Mouse (Mus musculus): ENCODE results near the gene Gm5478. TPM values are rescaled to one million over a fixed set of nuclear protein-coding genes. Genes with fewer than 3 reads are reported as not detected.
A peak's percentile ranks its signal among the peaks of the same experiment; 100 is the strongest.

Gm5478 gene
- total and polyA plus RNA-seq, 3 experiments, result not detected

- H3K9ac ChIP-seq (ENCODE audit: control insufficient read depth, low read depth, low read length, poor library complexity, severe bottlenecking), result no peak within 1 kb of the TSS
These were observed 19.3 kb downstream of the Gm5478 start, which contains the start of gene Gm5414 for GRCm38 (mm10) chr15:101627884-101628283. TSS of gene Gm5414 (minus strand) at chr15:101628188.

DNA sequence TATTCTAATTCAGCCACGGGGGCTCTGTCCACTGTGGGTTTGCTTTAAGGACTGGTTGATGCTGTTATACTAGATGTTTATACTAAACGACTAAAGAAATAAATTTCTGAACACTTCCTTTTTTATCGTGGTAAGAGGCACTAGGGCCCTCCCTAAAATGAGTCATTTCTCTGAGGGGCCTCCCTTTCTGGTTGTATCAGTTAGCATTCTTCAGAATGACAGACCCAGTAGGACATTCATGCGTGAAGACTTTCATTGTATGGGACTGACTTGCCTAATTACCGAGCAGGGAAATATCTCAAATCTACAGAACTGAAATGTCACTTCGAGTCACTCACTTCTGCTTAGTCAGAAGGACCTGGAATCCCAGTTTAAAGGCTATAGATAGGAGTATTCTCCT, 48.1 kb downstream of the Gm5478 start:
- DNase-seq (ENCODE audit: low read depth, low spot score), result peak; percentile 13
- H3K36me3 ChIP-seq (ENCODE audit: control insufficient read depth in 1 of 2, insufficient read depth in 2 of 2, low read length in 2 of 2), result no peaks in the 10 kb centered on the region
- H3K27ac ChIP-seq (ENCODE audit: control insufficient read depth, low read depth, low read length), result no peak overlapping the region
- peaks cover 0 to 2% of the 10 kb centered on the region in 2 experiments; a peak in 2 of 4 replicates for H3K27me3 ChIP-seq (ENCODE audit: control insufficient read depth in 1 of 2, insufficient read depth in 2 of 2, low read length in 2 of 2)
- no peak overlapping the region for H3K9ac ChIP-seq (ENCODE audit: control insufficient read depth, low read depth, low read length, poor library complexity, severe bottlenecking)
- TF ChIP-seq ZC3H11A (IDR thresholded peaks at IDR 0.05; ENCODE audit: low read depth, low read length) (no peak), MYB (IDR thresholded peaks at IDR 0.05; ENCODE audit: low read depth, low read length) (no peak), POLR2AphosphoS5 (IDR thresholded peaks at IDR 0.05; ENCODE audit: borderline replicate concordance, low read depth, low read length) (no peak), ETS1 (IDR thresholded peaks at IDR 0.05; ENCODE audit: low read depth, low read length) (no peak), GABPA (IDR thresholded peaks at IDR 0.05; ENCODE audit: low read depth, low read length) (no peak), POLR2A (IDR thresholded peaks at IDR 0.05; ENCODE audit: control insufficient read depth in 1 of 2, insufficient read depth in 1 of 2, low read depth in 1 of 2, low read length in 2 of 2, poor library complexity in 1 of 2) (no peak), EP300 (IDR thresholded peaks at IDR 0.05; ENCODE audit: low read depth in 1 of 2, low read length in 2 of 2) (no peak), MAZ (IDR thresholded peaks at IDR 0.05; ENCODE audit: low read depth, low read length) (no peak)
- no peaks in the 10 kb centered on the region for H3K79me2 ChIP-seq (ENCODE audit: control insufficient read depth, insufficient read depth, low read length, poor library complexity)
- no peak overlapping the region for H3K4me3 ChIP-seq (ENCODE audit: control insufficient read depth in 1 of 2, insufficient read depth in 1 of 2, low read depth in 2 of 2, low read length in 2 of 2)
- no peaks in the 10 kb centered on the region for H3K9me3 ChIP-seq (replicated peaks; ENCODE audit: insufficient read depth, low read length)
- H3K4me1 ChIP-seq (ENCODE audit: control insufficient read depth in 1 of 2, insufficient read depth in 2 of 2, low read length in 2 of 2), result no peaks in the 10 kb centered on the region

More at GRCm38 (mm10) chr15:101627884-101628283, 19.3 kb downstream of the Gm5478 start, which contains the start of gene Gm5414:
- Histone ChIP-seq H3K36me3 (ENCODE audit: control insufficient read depth in 1 of 2, insufficient read depth in 2 of 2, low read length in 2 of 2) (no peaks in the 10 kb centered on the region), H3K27me3 (ENCODE audit: control insufficient read depth in 1 of 2, insufficient read depth in 2 of 2, low read length in 2 of 2) (peaks cover 0 to 1% of the 10 kb centered on the region in 2 experiments; a peak in 1 of 4 replicates), H3K4me3 (ENCODE audit: control insufficient read depth in 1 of 2, insufficient read depth in 1 of 2, low read depth in 2 of 2, low read length in 2 of 2) (no peak within 1 kb of the TSS), H3K9me3 (replicated peaks; ENCODE audit: insufficient read depth, low read length) (no peaks in the 10 kb centered on the region), H3K4me1 (ENCODE audit: control insufficient read depth in 1 of 2, insufficient read depth in 2 of 2, low read length in 2 of 2) (no peaks in the 10 kb centered on the region), H3K79me2 (ENCODE audit: control insufficient read depth, insufficient read depth, low read length, poor library complexity) (no peaks in the 10 kb centered on the region), H3K27ac (ENCODE audit: control insufficient read depth, low read depth, low read length) (no peak within 1 kb of the TSS)
- no peak for TF ChIP-seq RAD21 (IDR thresholded peaks at IDR 0.05; ENCODE audit: low read depth, low read length)
- TF ChIP-seq POLR2AphosphoS5 (IDR thresholded peaks at IDR 0.05; ENCODE audit: borderline replicate concordance, low read depth, low read length), result no peak
- no peak for TF ChIP-seq SMC3 (IDR thresholded peaks at IDR 0.05; ENCODE audit: low read depth, low read length)
- TF ChIP-seq USF1 (IDR thresholded peaks at IDR 0.05; ENCODE audit: low read depth, low read length), result no peak
- TF ChIP-seq MAFK (IDR thresholded peaks at IDR 0.05; ENCODE audit: borderline replicate concordance, low read depth, low read length), result no peak
- TF ChIP-seq MEF2A (IDR thresholded peaks at IDR 0.05; ENCODE audit: extremely low read depth, insufficient replicate concordance, low read depth, low read length, poor library complexity, severe bottlenecking), result no peak
- no peak for DNase-seq (ENCODE audit: low read depth, low spot score)

Other genes with a start within 250 kb of the Gm5478 start
- gene Krt7, start 236.3 kb downstream of the Gm5478 start, total RNA-seq (2012; rRNA removed), result 0.04 TPM in 1 of 2 replicates, not detected in the other
- under 1 TPM in 1 of 2 experiments, not detected in 1; 0.03 TPM for gene Krt7, start 236.3 kb downstream of the Gm5478 start, polyA plus RNA-seq (2012; ENCODE audit: insufficient read depth in 1 of 2, insufficient read length in 2 of 2, low read depth in 1 of 2, low replicate concordance in 2 of 2, missing spikeins in 1 of 2)
- gene Krt87, start 208.6 kb downstream of the Gm5478 start, total RNA-seq (2012; rRNA removed), result not detected in 2 replicates
- gene Krt87, start 208.6 kb downstream of the Gm5478 start, polyA plus RNA-seq (2012; ENCODE audit: insufficient read depth in 1 of 2, insufficient read length in 2 of 2, low read depth in 1 of 2, low replicate concordance in 2 of 2, missing spikeins in 1 of 2), result not detected
- gene Krt88, start 199.6 kb downstream of the Gm5478 start, total RNA-seq (2012; rRNA removed), result not detected in 2 replicates
- gene Krt88, start 199.6 kb downstream of the Gm5478 start, polyA plus RNA-seq (2012; ENCODE audit: insufficient read depth in 1 of 2, insufficient read length in 2 of 2, low read depth in 1 of 2, low replicate concordance in 2 of 2, missing spikeins in 1 of 2), result not detected
- not detected in 2 replicates for gene Krt81, start 183.6 kb downstream of the Gm5478 start, total RNA-seq (2012; rRNA removed)
- not detected for gene Krt81, start 183.6 kb downstream of the Gm5478 start, polyA plus RNA-seq (2012; ENCODE audit: insufficient read depth in 1 of 2, insufficient read length in 2 of 2, low read depth in 1 of 2, low replicate concordance in 2 of 2, missing spikeins in 1 of 2)
- gene Krt86, start 173.9 kb downstream of the Gm5478 start, total RNA-seq (2012; rRNA removed), result not detected in 2 replicates
- gene Krt86, start 173.9 kb downstream of the Gm5478 start, polyA plus RNA-seq (2012; ENCODE audit: insufficient read depth in 1 of 2, insufficient read length in 2 of 2, low read depth in 1 of 2, low replicate concordance in 2 of 2, missing spikeins in 1 of 2), result not detected
- not detected in 2 replicates for gene Krt83, start 155.9 kb downstream of the Gm5478 start, total RNA-seq (2012; rRNA removed)
- gene Krt83, start 155.9 kb downstream of the Gm5478 start, polyA plus RNA-seq (2012; ENCODE audit: insufficient read depth in 1 of 2, insufficient read length in 2 of 2, low read depth in 1 of 2, low replicate concordance in 2 of 2, missing spikeins in 1 of 2), result not detected
- gene Gm49425, start 130.1 kb downstream of the Gm5478 start, total RNA-seq (2012; rRNA removed), result not detected in 2 replicates
- gene Gm49425, start 130.1 kb downstream of the Gm5478 start, polyA plus RNA-seq (2012; ENCODE audit: insufficient read depth in 1 of 2, insufficient read length in 2 of 2, low read depth in 1 of 2, low replicate concordance in 2 of 2, missing spikeins in 1 of 2), result not detected
- gene Krt84, start 114.6 kb downstream of the Gm5478 start, total RNA-seq (2012; rRNA removed), result not detected in 2 replicates
- gene Krt84, start 114.6 kb downstream of the Gm5478 start, polyA plus RNA-seq (2012; ENCODE audit: insufficient read depth in 1 of 2, insufficient read length in 2 of 2, low read depth in 1 of 2, low replicate concordance in 2 of 2, missing spikeins in 1 of 2), result not detected
- not detected in 2 replicates for gene Krt82, start 96.7 kb downstream of the Gm5478 start, total RNA-seq (2012; rRNA removed)
- gene Krt82, start 96.7 kb downstream of the Gm5478 start, polyA plus RNA-seq (2012; ENCODE audit: insufficient read depth in 1 of 2, insufficient read length in 2 of 2, low read depth in 1 of 2, low replicate concordance in 2 of 2, missing spikeins in 1 of 2), result not detected
- gene Krt90, start 84.4 kb downstream of the Gm5478 start, total RNA-seq (2012; rRNA removed), result not detected in 2 replicates
- not detected for gene Krt90, start 84.4 kb downstream of the Gm5478 start, polyA plus RNA-seq (2012; ENCODE audit: insufficient read depth in 1 of 2, insufficient read length in 2 of 2, low read depth in 1 of 2, low replicate concordance in 2 of 2, missing spikeins in 1 of 2)
- not detected in 2 replicates for gene Krt75, start 73.5 kb downstream of the Gm5478 start, total RNA-seq (2012; rRNA removed)
- not detected for gene Krt75, start 73.5 kb downstream of the Gm5478 start, polyA plus RNA-seq (2012; ENCODE audit: insufficient read depth in 1 of 2, insufficient read length in 2 of 2, low read depth in 1 of 2, low replicate concordance in 2 of 2, missing spikeins in 1 of 2)
- not detected in 2 replicates for gene Gm5414, start 19.2 kb downstream of the Gm5478 start, total RNA-seq (2012; rRNA removed)
- gene Gm5414, start 19.2 kb downstream of the Gm5478 start, polyA plus RNA-seq (2012; ENCODE audit: insufficient read depth in 1 of 2, insufficient read length in 2 of 2, low read depth in 1 of 2, low replicate concordance in 2 of 2, missing spikeins in 1 of 2), result not detected
- gene Krt6b, start 32.9 kb upstream of the Gm5478 start, total RNA-seq (2012; rRNA removed), result not detected in 2 replicates
- not detected for gene Krt6b, start 32.9 kb upstream of the Gm5478 start, polyA plus RNA-seq (2012; ENCODE audit: insufficient read depth in 1 of 2, insufficient read length in 2 of 2, low read depth in 1 of 2, low replicate concordance in 2 of 2, missing spikeins in 1 of 2)
- not detected in 2 replicates for gene Krt6a, start 46.9 kb upstream of the Gm5478 start, total RNA-seq (2012; rRNA removed)
- not detected for gene Krt6a, start 46.9 kb upstream of the Gm5478 start, polyA plus RNA-seq (2012; ENCODE audit: insufficient read depth in 1 of 2, insufficient read length in 2 of 2, low read depth in 1 of 2, low replicate concordance in 2 of 2, missing spikeins in 1 of 2)
- not detected in 2 replicates for gene Krt5, start 65.5 kb upstream of the Gm5478 start, total RNA-seq (2012; rRNA removed)
- gene Krt5, start 65.5 kb upstream of the Gm5478 start, polyA plus RNA-seq (2012; ENCODE audit: insufficient read depth in 1 of 2, insufficient read length in 2 of 2, low read depth in 1 of 2, low replicate concordance in 2 of 2, missing spikeins in 1 of 2), result not detected
- gene Krt71, start 95.7 kb upstream of the Gm5478 start, total RNA-seq (2012; rRNA removed), result not detected in 2 replicates
- not detected for gene Krt71, start 95.7 kb upstream of the Gm5478 start, polyA plus RNA-seq (2012; ENCODE audit: insufficient read depth in 1 of 2, insufficient read length in 2 of 2, low read depth in 1 of 2, low replicate concordance in 2 of 2, missing spikeins in 1 of 2)
- not detected in 2 replicates for gene Krt72, start 139.1 kb upstream of the Gm5478 start, total RNA-seq (2012; rRNA removed)
- not detected for gene Krt72, start 139.1 kb upstream of the Gm5478 start, polyA plus RNA-seq (2012; ENCODE audit: insufficient read depth in 1 of 2, insufficient read length in 2 of 2, low read depth in 1 of 2, low replicate concordance in 2 of 2, missing spikeins in 1 of 2)
- not detected in 2 replicates for gene Krt73, start 155.0 kb upstream of the Gm5478 start, total RNA-seq (2012; rRNA removed)
- gene Krt73, start 155.0 kb upstream of the Gm5478 start, polyA plus RNA-seq (2012; ENCODE audit: insufficient read depth in 1 of 2, insufficient read length in 2 of 2, low read depth in 1 of 2, low replicate concordance in 2 of 2, missing spikeins in 1 of 2), result not detected
- gene Krt2, start 170.8 kb upstream of the Gm5478 start, total RNA-seq (2012; rRNA removed), result not detected in 2 replicates
- gene Krt2, start 170.8 kb upstream of the Gm5478 start, polyA plus RNA-seq (2012; ENCODE audit: insufficient read depth in 1 of 2, insufficient read length in 2 of 2, low read depth in 1 of 2, low replicate concordance in 2 of 2, missing spikeins in 1 of 2), result not detected
- gene Krt1, start 203.4 kb upstream of the Gm5478 start, total RNA-seq (2012; rRNA removed), result not detected in 2 replicates
- not detected for gene Krt1, start 203.4 kb upstream of the Gm5478 start, polyA plus RNA-seq (2012; ENCODE audit: insufficient read depth in 1 of 2, insufficient read length in 2 of 2, low read depth in 1 of 2, low replicate concordance in 2 of 2, missing spikeins in 1 of 2)
- not detected in 2 replicates for gene Krt77, start 222.3 kb upstream of the Gm5478 start, total RNA-seq (2012; rRNA removed)
- gene Krt77, start 222.3 kb upstream of the Gm5478 start, polyA plus RNA-seq (2012; ENCODE audit: insufficient read depth in 1 of 2, insufficient read length in 2 of 2, low read depth in 1 of 2, low replicate concordance in 2 of 2, missing spikeins in 1 of 2), result not detected
- gene Krt76, start 245.5 kb upstream of the Gm5478 start, total RNA-seq (2012; rRNA removed), result not detected in 2 replicates
- gene Krt76, start 245.5 kb upstream of the Gm5478 start, polyA plus RNA-seq (2012; ENCODE audit: insufficient read depth in 1 of 2, insufficient read length in 2 of 2, low read depth in 1 of 2, low replicate concordance in 2 of 2, missing spikeins in 1 of 2), result not detected